Mouse (Mus musculus) forebrain, embryonic 10.5 days (tissue): ENCODE data around the gene Tmem11. TPM values are rescaled to one million over a fixed set of nuclear protein-coding genes. Genes with fewer than 3 reads are reported as not detected.

ENCODE experiments used
- DNase-seq: peaks from one replicate; pipeline ENCODE4 v3.0.0-alpha.2; 2017; ENCODE audit warnings: low spot score; ENCODE audit errors: extremely low spot score
- H3K27ac ChIP-seq: fragments of 300-500 bp; sonication (generic); 2 replicates; pipeline ENCODE4 v1.5.1; 2016; ENCODE audit warnings: mild to moderate bottlenecking
- H3K27me3 ChIP-seq: fragments of 300-500 bp; sonication (generic); 2 replicates; pipeline ENCODE4 v1.6.1; 2016; ENCODE audit warnings: mild to moderate bottlenecking; ENCODE audit not compliant: poor library complexity, severe bottlenecking
- H3K36me3 ChIP-seq: fragments of 300-500 bp; sonication (generic); replicated peaks from 2 replicates; pipeline ENCODE4 v1.6.1; 2016; ENCODE audit warnings: mild to moderate bottlenecking, moderate library complexity
- H3K4me1 ChIP-seq: fragments of 300-500 bp; sonication (generic); 2 replicates; pipeline ENCODE4 v1.6.1; 2016
- H3K4me3 ChIP-seq: fragments of 300-500 bp; sonication (generic); 2 replicates; pipeline ENCODE4 v1.5.1; 2016; ENCODE audit warnings: mild to moderate bottlenecking, moderate library complexity
- H3K9me3 ChIP-seq: fragments of 300-500 bp; sonication (generic); 2 replicates; pipeline ENCODE4 v1.6.1; 2016; ENCODE audit warnings: mild to moderate bottlenecking, moderate library complexity
- WGBS: fragments of 180-500 bp; shearing (Covaris S2); methylation state at CpG from one replicate; pipeline ENCODE4 v1.1.7; 2016; 5-methylcytosine and 5-hydroxymethylcytosine counted together
- polyA plus RNA-seq: library from polyadenylated mRNA; unstranded; fragments of >200 nt; fragmentation: Nextera tagmentation; extraction: Ambion mirVana; gene quantifications from 2 replicates; pipeline ENCODE4 v1.2.1, GENCODE M21; 2016

Gene Tmem11
- 74.3 and 76.2 TPM in 2 replicates for polyA plus RNA-seq

DNA sequence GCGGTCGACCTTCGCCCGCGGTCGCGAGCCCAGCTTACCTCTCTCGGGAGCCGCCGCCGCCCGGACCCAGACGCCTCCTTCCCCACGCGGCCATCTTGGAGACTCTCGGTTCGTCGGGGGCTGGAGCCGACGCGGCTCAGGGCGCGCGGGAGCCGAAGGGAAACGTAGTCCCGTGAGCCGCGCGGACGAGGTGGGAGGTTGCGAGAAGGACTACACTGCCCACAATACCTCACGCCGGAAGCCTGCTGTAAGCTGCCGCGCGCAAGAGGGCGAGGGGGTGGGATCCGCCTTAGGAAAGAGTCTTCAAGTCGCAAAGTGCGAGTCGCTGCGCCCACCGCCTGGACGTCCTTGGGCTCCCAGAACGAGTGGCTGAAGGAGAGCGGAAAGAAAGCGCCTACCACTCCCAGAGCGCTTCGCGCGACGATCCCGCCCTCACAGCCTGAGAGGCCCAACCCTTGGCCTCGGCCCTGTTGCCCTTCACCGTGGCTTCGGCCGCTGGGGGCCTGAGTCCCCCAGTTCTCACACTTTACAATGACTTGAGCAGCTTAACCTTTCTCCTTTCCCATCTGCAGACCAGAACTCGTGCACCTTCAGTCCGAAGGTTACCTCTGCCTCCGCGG, at the start of gene Tmem11:
TSS of gene Tmem11 (minus strand) at position 598 of the 620 bp plus-strand sequence.
- no peaks in the 10 kb centered on the region for H3K9me3 ChIP-seq
- peak within 1 kb of the TSS; percentile 96 for H3K4me3 ChIP-seq
- peak within 1 kb of the TSS; percentile 97 for H3K27ac ChIP-seq
- H3K36me3 ChIP-seq, result peaks cover 29% of the 10 kb centered on the region
- H3K4me1 ChIP-seq, result peaks cover 48% of the 10 kb centered on the region
- H3K27me3 ChIP-seq, result no peaks in the 10 kb centered on the region
- DNase-seq, result peak; percentile 95
- WGBS, result under 1% methylated on average over 62 of the region's 62 CpGs

DNA sequence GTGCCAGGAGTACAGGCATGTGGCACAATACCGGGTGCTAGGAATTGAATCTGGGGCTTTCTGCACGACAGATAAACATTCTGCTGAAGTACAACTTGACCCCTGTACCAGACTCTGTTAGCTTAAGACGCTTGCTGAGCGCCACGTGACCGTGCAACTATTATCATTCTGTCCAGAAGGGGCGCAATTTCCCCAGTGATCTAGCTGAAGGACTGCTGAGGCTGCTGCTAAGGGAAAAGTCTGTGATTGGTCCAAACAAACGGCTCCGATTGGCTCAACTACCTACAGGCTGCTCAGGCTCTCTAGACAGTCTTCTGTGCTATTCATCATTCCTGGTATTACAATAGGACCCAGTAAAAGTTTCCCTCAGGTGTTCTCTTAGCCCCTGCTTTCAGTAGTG, 48.2 kb upstream of the Tmem11 start:
- Histone ChIP-seq H3K9me3 (no peaks in the 10 kb centered on the region), H3K27me3 (peaks cover 9% of the 10 kb centered on the region; the same call in 1 of the 2 replicates), H3K27ac (peak overlapping the region; percentile 53), H3K36me3 (no peaks in the 10 kb centered on the region), H3K4me1 (peaks cover 34% of the 10 kb centered on the region), H3K4me3 (peak overlapping the region; percentile 39)
- peak; percentile 90 for DNase-seq
- WGBS, result under 1% methylated on average over 9 of the region's 9 CpGs

DNA sequence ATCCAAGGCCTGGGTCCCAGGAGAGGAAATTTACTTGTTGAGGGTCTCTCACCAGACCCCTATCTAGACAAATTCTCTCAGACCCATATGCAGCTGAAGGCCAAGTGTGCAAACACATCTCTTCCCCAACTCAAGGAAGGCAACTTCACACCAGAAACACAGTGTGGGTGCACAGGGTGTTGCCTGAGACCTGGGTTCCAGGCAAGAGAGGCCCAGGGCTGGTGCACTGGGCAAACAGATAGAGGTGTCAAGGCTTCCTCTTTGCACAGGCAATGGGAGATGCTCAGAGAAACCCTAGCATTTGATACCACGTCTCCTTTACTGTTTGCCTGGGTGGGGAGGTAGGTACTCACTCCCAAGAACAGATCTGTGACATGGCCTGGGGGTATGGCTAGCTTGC, 45.9 kb upstream of the Tmem11 start:
- Histone ChIP-seq H3K36me3 (no peaks in the 10 kb centered on the region), H3K4me3 (no peak overlapping the region), H3K27me3 (peaks cover under 1% of the 10 kb centered on the region; the same call in 1 of the 2 replicates), H3K27ac (no peak overlapping the region), H3K9me3 (no peaks in the 10 kb centered on the region), H3K4me1 (peaks cover 17% of the 10 kb centered on the region)
- DNase-seq, result no peak
- whole genome bisulfite sequencing, result 79% methylated on average over 1 of the region's 1 CpGs

DNA sequence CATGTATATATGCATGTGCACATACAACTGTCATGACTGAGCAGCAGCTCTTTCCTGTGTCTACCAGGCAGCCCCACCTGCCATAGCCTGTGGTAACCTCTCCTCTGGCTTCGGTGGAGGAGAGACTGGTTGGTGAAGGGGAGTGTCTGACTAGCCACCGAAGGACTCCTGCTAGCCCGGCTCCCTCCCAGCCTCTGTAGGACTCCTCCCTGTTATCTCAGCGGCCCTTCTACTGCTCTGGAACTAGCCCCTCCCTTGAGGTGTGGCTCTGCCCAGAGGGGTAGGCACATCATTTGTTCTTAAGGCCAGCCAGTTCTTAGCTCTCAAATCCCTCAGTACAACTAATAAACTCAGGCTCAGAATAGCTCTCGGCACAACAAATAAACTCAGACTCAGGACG, 45.4 kb upstream of the Tmem11 start:
- no peaks in the 10 kb centered on the region for H3K36me3 ChIP-seq
- whole genome bisulfite sequencing, result 42% methylated on average over 6 of the region's 6 CpGs
- no peak for DNase-seq
- H3K4me3 ChIP-seq, result no peak overlapping the region
- peaks cover 17% of the 10 kb centered on the region for H3K4me1 ChIP-seq
- H3K9me3 ChIP-seq, result no peaks in the 10 kb centered on the region
- no peaks in the 10 kb centered on the region for H3K27me3 ChIP-seq
- H3K27ac ChIP-seq, result no peak overlapping the region

DNA sequence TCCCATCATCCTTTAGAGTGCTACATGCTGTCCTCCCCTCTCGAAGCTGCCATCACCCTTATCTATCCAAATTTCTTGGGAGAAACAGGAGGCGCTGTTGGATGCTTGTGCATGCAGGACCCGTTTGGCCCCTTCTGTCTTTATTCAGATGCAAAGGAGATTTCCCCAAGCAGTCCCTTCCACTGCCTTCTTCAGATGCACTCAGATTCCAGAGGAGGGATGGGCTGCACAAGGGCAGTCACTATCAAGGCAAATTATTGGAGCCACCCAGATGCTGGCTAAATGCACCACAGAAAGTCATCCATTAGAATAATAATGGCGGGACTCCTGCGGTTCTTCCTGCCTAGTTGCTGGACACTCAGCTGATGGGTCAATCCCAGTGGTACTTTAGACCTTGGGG, 43.9 kb upstream of the Tmem11 start:
- H3K4me1 ChIP-seq, result peaks cover 15% of the 10 kb centered on the region
- H3K27ac ChIP-seq, result no peak overlapping the region
- H3K4me3 ChIP-seq, result no peak overlapping the region
- WGBS, result 72% methylated on average over 5 of the region's 5 CpGs
- DNase-seq, result no peak
- no peaks in the 10 kb centered on the region for H3K27me3 ChIP-seq
- H3K9me3 ChIP-seq, result no peaks in the 10 kb centered on the region
- no peaks in the 10 kb centered on the region for H3K36me3 ChIP-seq

DNA sequence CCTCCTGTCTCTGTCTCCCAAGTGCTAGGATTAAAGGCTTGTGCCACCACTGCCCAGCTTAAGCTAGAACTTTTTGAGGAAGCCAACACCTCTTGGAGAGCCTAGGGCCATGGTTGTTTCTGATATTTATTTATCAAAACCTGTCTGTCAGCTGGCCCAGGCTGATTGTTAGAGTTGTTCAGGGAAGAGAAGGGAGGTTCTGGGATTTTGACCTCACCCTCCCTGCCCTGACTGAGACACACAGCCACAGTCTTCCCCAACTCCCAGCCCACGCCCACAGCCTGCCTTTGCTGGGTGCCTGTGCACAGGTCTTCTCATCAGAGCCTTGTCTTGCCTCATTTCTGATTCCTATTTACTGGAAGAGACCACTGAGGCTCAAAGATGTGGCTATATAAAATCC, 43.1 kb upstream of the Tmem11 start:
- no peak for DNase-seq
- Histone ChIP-seq H3K27me3 (no peaks in the 10 kb centered on the region), H3K9me3 (no peaks in the 10 kb centered on the region), H3K4me1 (peaks cover 8% of the 10 kb centered on the region), H3K27ac (no peak overlapping the region), H3K4me3 (no peak overlapping the region), H3K36me3 (no peaks in the 10 kb centered on the region)
- WGBS, result 90% methylated on average over 1 of the region's 1 CpGs

DNA sequence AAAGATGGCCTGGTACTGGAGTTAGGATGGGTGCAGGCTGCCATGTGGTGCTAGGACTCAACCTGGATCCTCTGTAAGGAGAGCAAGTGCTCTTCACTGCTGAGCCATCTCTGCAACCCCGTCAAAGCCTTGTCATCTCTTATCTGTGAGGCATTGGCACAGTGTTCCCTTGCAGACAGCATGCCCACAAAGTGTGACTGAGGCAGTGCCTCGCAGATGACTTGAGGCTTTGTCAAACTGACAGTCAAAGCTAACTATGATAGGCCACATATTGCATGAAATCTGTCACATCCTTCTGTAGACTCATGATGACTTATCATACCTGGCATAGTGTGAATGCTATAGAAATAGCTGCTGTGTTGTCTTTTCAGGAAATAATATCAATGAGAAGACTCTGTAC, 40.9 kb upstream of the Tmem11 start:
- Histone ChIP-seq H3K27me3 (no peaks in the 10 kb centered on the region), H3K27ac (no peak overlapping the region), H3K9me3 (no peaks in the 10 kb centered on the region), H3K4me1 (peaks cover 14% of the 10 kb centered on the region; the same call in 1 of the 2 replicates), H3K36me3 (no peaks in the 10 kb centered on the region), H3K4me3 (no peak overlapping the region)
- 81% methylated on average over 2 of the region's 2 CpGs for WGBS
- no peak for DNase-seq

DNA sequence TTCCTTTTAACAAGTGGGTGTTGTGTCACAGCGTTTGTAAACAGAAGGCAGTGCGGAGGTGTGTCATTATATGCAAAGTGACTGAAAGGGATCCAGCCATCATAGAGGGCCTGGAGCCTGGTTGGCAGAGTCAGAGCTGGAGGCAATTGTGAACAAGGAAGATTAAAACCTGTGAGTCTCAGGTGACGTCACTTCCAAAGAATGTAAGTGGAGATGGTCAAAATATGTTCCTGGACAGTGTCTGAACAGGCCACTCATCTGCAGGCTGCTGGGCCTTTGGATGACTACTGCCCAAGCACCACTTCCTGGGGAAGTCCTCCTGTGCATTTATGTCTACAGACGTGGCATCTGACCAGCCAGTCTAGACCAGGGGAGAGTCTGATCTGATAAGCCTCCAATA, 36.1 kb upstream of the Tmem11 start:
- no peak for DNase-seq
- Histone ChIP-seq H3K27ac (no peak overlapping the region), H3K36me3 (no peaks in the 10 kb centered on the region), H3K27me3 (no peaks in the 10 kb centered on the region), H3K4me1 (peaks cover 45% of the 10 kb centered on the region), H3K4me3 (no peak overlapping the region), H3K9me3 (no peaks in the 10 kb centered on the region)
- WGBS, result 81% methylated on average over 4 of the region's 4 CpGs

DNA sequence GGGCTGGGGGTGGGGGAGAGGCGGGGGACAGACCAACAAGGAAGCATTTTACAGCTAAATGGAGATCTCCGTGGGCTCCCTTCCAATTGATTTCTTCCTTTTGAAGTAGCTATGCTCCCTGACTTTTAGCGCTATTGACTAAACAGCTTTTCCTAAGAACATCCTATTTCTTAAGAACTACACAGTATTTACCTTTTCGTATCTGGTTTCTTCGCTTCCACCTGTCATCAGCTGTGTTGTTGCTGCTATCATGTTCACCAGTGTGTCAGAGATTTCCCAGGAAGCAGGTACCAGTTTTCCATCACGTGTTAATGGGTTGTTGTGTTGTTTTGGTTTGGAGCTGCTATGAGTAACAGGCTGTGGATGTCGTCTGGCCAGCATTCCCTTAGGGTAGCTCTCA, 35.4 kb upstream of the Tmem11 start, which contains the start of gene Natd1:
TSS of gene Natd1 (minus strand) at position 260 of the 400 bp plus-strand sequence.
- no peaks in the 10 kb centered on the region for H3K27me3 ChIP-seq
- peak within 1 kb of the TSS; percentile 99 for H3K4me3 ChIP-seq
- no peaks in the 10 kb centered on the region for H3K36me3 ChIP-seq
- 46% methylated on average over 7 of the region's 7 CpGs for WGBS
- no peaks in the 10 kb centered on the region for H3K9me3 ChIP-seq
- DNase-seq, result no peak
- peak within 1 kb of the TSS; percentile 89 for H3K27ac ChIP-seq
- peaks cover 45% of the 10 kb centered on the region for H3K4me1 ChIP-seq

DNA sequence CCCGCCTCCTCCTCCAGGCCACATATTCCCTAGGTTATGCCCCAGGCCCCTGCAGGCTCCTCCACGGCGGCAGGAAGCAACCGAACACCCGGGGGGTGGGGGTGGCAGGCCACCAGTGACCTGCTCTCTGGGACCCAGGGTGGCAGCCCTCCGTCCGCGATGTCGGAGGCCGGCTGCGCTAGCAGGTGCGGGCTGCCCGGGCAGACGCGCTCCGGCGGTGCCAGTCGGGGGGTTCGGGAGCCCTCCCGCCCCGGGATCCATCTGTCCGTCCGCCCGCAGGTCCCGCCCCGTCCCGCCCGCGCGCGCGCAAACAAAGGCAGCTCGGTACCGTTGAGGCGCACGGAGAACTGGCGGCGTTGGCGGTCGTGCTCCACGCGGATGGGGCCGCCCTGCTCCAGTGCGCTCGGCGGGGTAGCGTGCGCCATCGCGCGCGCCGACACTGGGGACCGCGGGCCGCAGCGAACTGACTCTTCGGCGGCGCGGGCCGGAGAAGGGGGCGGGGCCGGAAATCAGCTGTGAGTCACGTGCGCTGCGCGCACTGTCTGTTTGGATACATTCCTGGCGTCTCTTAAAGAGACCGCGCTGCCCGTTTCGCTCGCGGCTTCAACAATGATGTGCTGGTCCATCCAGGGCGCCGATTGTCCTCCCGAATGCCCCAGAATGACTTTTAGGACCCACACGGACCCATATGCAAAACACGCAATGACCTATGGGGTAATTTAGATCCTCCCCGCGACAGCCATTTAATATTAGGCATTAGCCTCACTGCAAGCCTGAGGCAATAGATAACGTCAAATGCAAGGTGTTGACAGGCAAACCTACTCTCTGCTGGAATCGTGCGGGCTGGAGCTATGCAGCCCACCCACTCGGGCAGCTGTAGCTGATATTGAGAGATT, 34.5 kb upstream of the Tmem11 start:
- H3K9me3 ChIP-seq, result no peaks in the 10 kb centered on the region
- WGBS, result under 1% methylated on average over 86 of the region's 86 CpGs
- peak; percentile 91 for DNase-seq
- no peaks in the 10 kb centered on the region for H3K27me3 ChIP-seq
- H3K4me1 ChIP-seq, result peaks cover 45% of the 10 kb centered on the region
- peak overlapping the region; percentile 89 for H3K27ac ChIP-seq
- peak overlapping the region; percentile 99 for H3K4me3 ChIP-seq
- H3K36me3 ChIP-seq, result no peaks in the 10 kb centered on the region

DNA sequence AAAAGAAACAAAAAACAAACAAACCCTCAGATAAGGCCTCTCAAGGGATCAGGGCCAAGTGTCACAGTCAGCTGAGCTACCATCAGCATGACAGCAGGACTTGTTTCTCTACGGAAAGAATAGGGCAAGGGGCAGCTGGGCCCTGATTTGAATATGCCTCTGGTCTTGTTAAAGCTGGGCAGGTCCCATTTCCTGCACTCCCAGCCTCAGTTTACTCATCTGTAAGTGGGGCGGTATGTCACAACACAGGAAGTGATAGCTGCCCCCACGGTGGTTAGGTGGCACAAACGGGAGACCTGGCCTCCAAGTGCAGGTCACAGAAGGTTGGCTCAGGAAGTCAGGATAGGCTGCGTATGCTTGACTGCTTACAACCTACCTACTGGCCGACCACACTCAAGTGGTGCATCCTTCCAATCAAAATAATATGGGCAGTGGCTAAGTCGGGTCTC, 33.5 kb upstream of the Tmem11 start:
- peak overlapping the region; percentile 89; the same call in 1 of the 2 replicates for H3K27ac ChIP-seq
- H3K36me3 ChIP-seq, result no peaks in the 10 kb centered on the region
- peak overlapping the region; percentile 99 for H3K4me3 ChIP-seq
- DNase-seq, result no peak
- H3K9me3 ChIP-seq, result no peaks in the 10 kb centered on the region
- H3K4me1 ChIP-seq, result peaks cover 45% of the 10 kb centered on the region
- H3K27me3 ChIP-seq, result no peaks in the 10 kb centered on the region
- 44% methylated on average over 7 of the region's 7 CpGs for WGBS

DNA sequence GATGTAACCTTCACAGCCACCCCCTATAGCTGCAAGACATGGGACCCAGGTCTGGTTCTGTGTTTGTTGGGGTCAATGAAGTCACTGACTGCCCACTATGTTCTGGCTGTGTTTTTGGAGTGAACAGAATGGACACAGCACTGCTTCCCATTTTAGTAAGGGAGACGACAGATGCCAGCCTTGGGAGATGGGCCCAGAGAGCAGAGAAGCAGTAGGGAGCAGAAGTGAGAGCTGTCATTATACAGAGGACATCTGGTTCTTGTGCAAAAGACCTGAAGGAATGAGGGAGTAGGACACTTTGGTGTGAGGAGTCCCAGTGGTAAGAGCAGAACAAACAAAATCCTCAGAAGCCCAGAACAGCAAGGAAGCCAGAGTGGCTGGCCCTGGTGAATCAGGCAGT, 30.6 kb upstream of the Tmem11 start:
- Histone ChIP-seq H3K36me3 (peaks cover 22% of the 10 kb centered on the region), H3K4me3 (no peak overlapping the region), H3K27me3 (no peaks in the 10 kb centered on the region), H3K9me3 (no peaks in the 10 kb centered on the region), H3K27ac (no peak overlapping the region), H3K4me1 (peaks cover 30% of the 10 kb centered on the region)
- WGBS, result 93% methylated on average over 1 of the region's 1 CpGs
- no peak for DNase-seq

DNA sequence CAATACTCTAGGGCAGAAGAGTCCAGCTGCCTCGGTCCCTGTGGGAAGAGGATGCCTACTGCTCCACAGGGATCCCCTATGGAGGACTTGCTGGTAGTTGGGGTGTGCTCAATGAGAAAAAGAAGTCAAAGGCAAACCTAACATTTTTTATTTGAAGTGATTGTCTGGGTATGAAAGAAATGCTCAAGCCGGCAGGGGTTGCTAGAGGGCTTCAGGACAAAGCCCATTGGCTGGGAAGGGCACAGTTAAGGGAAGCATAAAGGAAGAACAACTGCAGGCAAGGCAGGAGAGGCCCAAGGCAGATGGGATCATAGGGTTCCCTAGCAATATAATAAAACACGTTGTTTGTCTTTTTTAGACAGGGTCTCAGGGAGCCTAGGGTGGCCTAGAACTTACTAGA, 29.0 kb upstream of the Tmem11 start:
- peaks cover 38% of the 10 kb centered on the region for H3K36me3 ChIP-seq
- 78% methylated on average over 3 of the region's 3 CpGs for WGBS
- H3K4me3 ChIP-seq, result no peak overlapping the region
- H3K27ac ChIP-seq, result no peak overlapping the region
- no peaks in the 10 kb centered on the region for H3K27me3 ChIP-seq
- H3K9me3 ChIP-seq, result no peaks in the 10 kb centered on the region
- DNase-seq, result no peak
- peaks cover 18% of the 10 kb centered on the region for H3K4me1 ChIP-seq
